Mouse (Mus musculus) embryo, embryonic 9.5 days (tissue): ENCODE results near the gene Lix1.
"Not testable (repeated sequence)": the region's sequence is repeated elsewhere in the genome, so short reads cannot be mapped to it uniquely, and the experiment has no call there.

Experiments
- DNase-seq: peaks from one replicate; pipeline ENCODE4 v3.0.0-alpha.2; 2017; ENCODE audit errors: extremely low spot score

Lix1 gene

GRCm38 (mm10) chr17:17496234-17496633 is 93.8 kb downstream of the Lix1 start:
- not testable (repeated sequence) for DNase-seq

GRCm38 (mm10) chr17:17496730-17497129 is 94.3 kb downstream of the Lix1 start:
- DNase-seq, result no peak

GRCm38 (mm10) chr17:17498848-17499247 is 96.4 kb downstream of the Lix1 start:
- DNase-seq, result no peak

GRCm38 (mm10) chr17:17499278-17499677 is 96.8 kb downstream of the Lix1 start:
- DNase-seq, result no peak

- no peak for DNase-seq
These were observed 104.2 kb downstream of the Lix1 start for GRCm38 (mm10) chr17:17506677-17507076.
